Mouse (Mus musculus) forebrain, postnatal 0 days (tissue): ENCODE data around the gene Kazn. TPM values are rescaled to one million over a fixed set of nuclear protein-coding genes. Genes with fewer than 3 reads are reported as not detected.

ENCODE experiments used
- ATAC-seq: fragments of 200-750 bp; cut with Nextera tagmentation; 2 replicates; pipeline ENCODE4 v1.8.0; 2017; ENCODE audit warnings: mild to moderate bottlenecking, moderate library complexity
- DNase-seq: peaks from one replicate; pipeline ENCODE4 v3.0.0-alpha.2; 2015
- H3K27ac ChIP-seq: fragments of 300-500 bp; sonication (generic); 2 replicates; pipeline ENCODE4 v1.5.1; 2014; ENCODE audit warnings: low read depth, mild to moderate bottlenecking, antibody characterized with exemption, low read length, moderate library complexity, mixed read lengths
- H3K27me3 ChIP-seq: fragments of 300-500 bp; sonication (generic); 2 replicates; pipeline ENCODE4 v1.6.1; 2014; ENCODE audit warnings: mild to moderate bottlenecking, low read length, mixed read lengths; ENCODE audit not compliant: insufficient read depth
- H3K36me3 ChIP-seq: fragments of 300-500 bp; sonication (generic); 2 replicates; pipeline ENCODE4 v1.6.1; 2014; ENCODE audit warnings: mild to moderate bottlenecking, moderate library complexity; ENCODE audit not compliant: insufficient read depth
- H3K4me1 ChIP-seq: fragments of 300-500 bp; sonication (generic); 2 replicates; pipeline ENCODE4 v1.6.1; 2014; ENCODE audit warnings: antibody characterized with exemption; ENCODE audit not compliant: insufficient read depth
- H3K4me2 ChIP-seq: fragments of 300-500 bp; sonication (generic); 2 replicates; pipeline ENCODE4 v1.6.1; 2014; ENCODE audit warnings: low read depth, mild to moderate bottlenecking, moderate library complexity
- H3K4me3 ChIP-seq: fragments of 300-500 bp; sonication (generic); 2 replicates; pipeline ENCODE4 v1.5.1; 2014; ENCODE audit warnings: low read depth, low read length, mixed read lengths
- H3K9ac ChIP-seq: fragments of 300-500 bp; sonication (generic); 2 replicates; pipeline ENCODE4 v1.6.1; 2014; ENCODE audit warnings: mild to moderate bottlenecking
- H3K9me3 ChIP-seq: fragments of 300-500 bp; sonication (generic); 2 replicates; pipeline ENCODE4 v1.6.1; 2016; ENCODE audit warnings: low read length
- CTCF ChIP-seq: sonication (generic); IDR thresholded peaks from 2 replicates; pipeline ENCODE4 v1.5.1; 2016; ENCODE audit warnings: antibody characterized with exemption, control low read depth, low read depth
- WGBS: fragments of 180-500 bp; shearing (Covaris S2); extraction: QIAGEN DNeasy Blood & Tissue Kit; methylation state at CpG from one replicate; pipeline ENCODE4 v1.1.7; 2014; 5-methylcytosine and 5-hydroxymethylcytosine counted together
- polyA plus RNA-seq: library from polyadenylated mRNA; unstranded; fragments of >200 nt; fragmentation: Nextera tagmentation; extraction: Ambion mirVana; gene quantifications from 2 replicates; pipeline ENCODE4 v1.2.1, GENCODE M21; 2015
- total RNA-seq: library from RNA; depleted of rRNA; stranded (reverse); fragments of >200 nt; gene quantifications from 2 replicates; pipeline ENCODE4 v1.2.3, GENCODE M21; 2014

The Kazn gene
- total and polyA plus RNA-seq, 2 experiments from 2014 or later, result 18.7 to 56.4 TPM

DNA sequence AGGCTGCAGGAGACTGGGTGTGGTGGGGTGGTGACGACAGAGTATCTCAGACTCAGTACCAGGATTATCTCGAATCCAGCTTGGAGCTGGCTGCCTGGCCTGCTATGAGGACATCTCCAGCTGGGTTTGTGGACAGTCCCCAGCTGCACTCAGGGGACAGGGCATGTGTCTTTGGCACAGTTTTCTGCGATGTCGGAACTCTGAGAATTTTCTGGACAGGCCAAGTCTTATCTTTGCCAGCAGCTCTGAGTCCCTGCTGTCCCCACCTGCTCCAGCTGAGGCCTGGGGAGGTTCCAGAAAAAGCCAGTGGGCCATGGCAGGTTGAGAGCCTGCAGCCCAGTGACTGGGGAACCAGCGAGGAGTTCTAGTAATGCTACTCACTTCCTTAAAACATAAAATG lies 82.7 kb downstream of the Kazn start:
- 73% methylated on average over 5 of the region's 5 CpGs for WGBS
- DNase-seq (no peak), ATAC-seq (no peak)
- no peaks in the 10 kb centered on the region for H3K9me3 ChIP-seq
- no peaks in the 10 kb centered on the region for H3K27me3 ChIP-seq
- peaks cover 6% of the 10 kb centered on the region for H3K36me3 ChIP-seq
- H3K4me3 ChIP-seq, result no peak overlapping the region
- H3K9ac ChIP-seq, result no peak overlapping the region
- H3K4me2 ChIP-seq, result no peak overlapping the region
- TF ChIP-seq CTCF, result no peak
- H3K4me1 ChIP-seq, result no peaks in the 10 kb centered on the region
- H3K27ac ChIP-seq, result no peak overlapping the region

DNA sequence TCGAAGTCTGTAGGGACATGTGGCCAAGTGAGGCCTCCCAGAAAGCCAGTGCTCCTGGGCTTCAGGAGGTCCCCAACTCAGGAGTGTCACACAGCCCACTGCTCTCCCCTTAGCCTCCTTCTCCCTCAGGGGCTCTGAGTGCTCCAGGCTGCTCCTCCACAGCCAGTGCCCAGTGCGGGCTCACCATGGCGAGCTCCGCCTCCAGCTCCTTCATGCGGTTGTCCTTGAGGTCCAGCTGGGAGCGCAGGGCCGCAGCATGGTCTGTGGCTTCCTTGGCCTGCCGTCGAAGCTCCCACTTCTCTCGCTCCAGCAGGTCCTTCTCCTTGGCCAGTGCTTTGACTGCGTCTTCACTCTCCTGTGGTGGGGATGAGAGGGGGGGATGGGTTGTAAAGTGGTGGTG lies 85.0 kb downstream of the Kazn start:
- WGBS, result 70% methylated on average over 11 of the region's 11 CpGs
- Histone ChIP-seq H3K4me3 (no peak overlapping the region), H3K27ac (no peak overlapping the region), H3K9me3 (no peaks in the 10 kb centered on the region), H3K4me1 (no peaks in the 10 kb centered on the region), H3K9ac (no peak overlapping the region), H3K27me3 (no peaks in the 10 kb centered on the region), H3K36me3 (peaks cover 12% of the 10 kb centered on the region), H3K4me2 (no peak overlapping the region)
- no peak for DNase-seq
- TF ChIP-seq CTCF, result no peak
- no peak for ATAC-seq

DNA sequence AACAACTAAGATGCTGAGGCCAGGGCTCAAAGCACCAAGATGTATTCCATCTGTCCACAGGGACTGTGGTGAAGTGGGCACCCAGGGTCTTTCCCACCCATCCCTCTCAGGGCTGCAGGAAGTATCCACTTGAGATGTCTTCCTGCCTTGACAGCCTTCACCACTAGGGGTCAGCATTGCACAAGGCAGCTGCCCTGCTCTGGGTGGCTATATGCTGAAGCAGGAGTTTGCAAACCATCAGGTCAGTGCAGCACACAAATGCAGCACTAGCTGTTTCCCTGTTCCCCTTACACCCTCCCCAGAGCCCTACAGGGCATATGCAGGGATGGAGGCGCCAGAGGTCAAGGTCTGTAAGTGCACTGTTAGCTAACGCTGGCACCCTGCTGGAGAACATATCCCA lies 85.7 kb downstream of the Kazn start:
- peak; percentile 100 for TF ChIP-seq CTCF
- H3K4me2 ChIP-seq, result no peak overlapping the region
- H3K4me3 ChIP-seq, result no peak overlapping the region
- ATAC-seq (peak; percentile 94), DNase-seq (peak; percentile 94)
- no peaks in the 10 kb centered on the region for H3K4me1 ChIP-seq
- WGBS, result 2% methylated on average over 2 of the region's 2 CpGs
- peaks cover 17% of the 10 kb centered on the region for H3K36me3 ChIP-seq
- H3K9ac ChIP-seq, result no peak overlapping the region
- H3K27me3 ChIP-seq, result no peaks in the 10 kb centered on the region
- no peaks in the 10 kb centered on the region for H3K9me3 ChIP-seq
- H3K27ac ChIP-seq, result no peak overlapping the region

DNA sequence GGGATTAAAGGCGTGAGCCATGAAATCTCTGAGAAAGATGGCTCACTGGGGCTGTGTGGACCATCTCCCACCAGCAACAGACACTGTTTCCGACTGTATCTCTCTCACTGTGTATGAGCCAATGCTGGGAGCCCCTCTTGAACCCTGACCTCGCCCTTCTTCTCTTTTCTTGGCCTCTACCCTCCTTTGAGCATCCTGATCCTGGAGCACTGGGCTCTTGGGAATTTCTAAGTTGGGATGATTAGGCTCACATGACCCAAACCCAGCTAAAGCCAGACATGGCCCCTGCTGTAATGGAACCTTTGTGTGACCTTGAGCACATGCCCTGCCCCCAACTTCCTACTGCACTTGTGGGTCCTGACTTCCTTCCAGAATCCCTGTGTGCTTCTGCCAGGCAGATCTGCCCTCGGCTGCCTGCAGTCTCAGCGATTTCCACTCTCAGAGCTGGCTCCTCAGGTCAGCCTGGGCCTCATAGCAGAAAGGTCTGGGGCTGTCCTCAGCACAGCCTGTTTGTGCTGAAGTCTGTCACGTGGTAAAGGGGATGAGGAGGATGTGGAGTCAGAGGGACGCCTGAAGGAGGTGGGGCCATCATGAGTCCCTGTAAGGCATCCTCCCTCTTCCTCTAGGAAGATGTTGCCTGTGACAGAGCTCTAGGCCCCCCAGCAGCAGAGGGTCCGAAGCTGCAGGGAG lies 86.3 kb downstream of the Kazn start:
- H3K36me3 ChIP-seq, result peaks cover 16% of the 10 kb centered on the region; the same call in 1 of the 2 replicates
- no peaks in the 10 kb centered on the region for H3K9me3 ChIP-seq
- H3K27me3 ChIP-seq, result no peaks in the 10 kb centered on the region
- H3K27ac ChIP-seq, result no peak overlapping the region
- WGBS, result 75% methylated on average over 8 of the region's 8 CpGs
- no peak for TF ChIP-seq CTCF
- H3K4me2 ChIP-seq, result no peak overlapping the region
- H3K9ac ChIP-seq, result no peak overlapping the region
- no peak for DNase-seq
- H3K4me1 ChIP-seq, result no peaks in the 10 kb centered on the region
- H3K4me3 ChIP-seq, result no peak overlapping the region
- ATAC-seq, result no peak

DNA sequence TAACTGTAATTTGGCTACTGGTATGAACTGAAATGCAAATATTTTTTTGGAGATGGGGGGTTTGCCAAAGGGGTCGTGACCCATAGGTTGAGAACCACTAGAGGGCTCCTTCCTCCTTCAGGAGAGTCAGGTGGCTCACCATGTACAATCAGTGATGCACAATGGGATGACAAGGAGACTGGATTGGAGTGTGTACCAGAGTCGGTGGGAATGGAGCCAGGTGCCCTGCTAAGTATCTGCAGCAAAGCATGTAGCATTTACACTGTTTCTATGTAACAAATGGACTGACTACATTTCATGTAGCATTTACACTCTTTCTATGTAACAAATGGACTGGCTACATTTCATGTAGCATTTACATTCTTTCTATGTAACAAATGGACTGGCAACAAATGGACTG lies 89.1 kb downstream of the Kazn start:
- Histone ChIP-seq H3K4me1 (no peaks in the 10 kb centered on the region), H3K4me2 (no peak overlapping the region), H3K27ac (no peak overlapping the region), H3K9ac (no peak overlapping the region), H3K27me3 (no peaks in the 10 kb centered on the region), H3K9me3 (no peaks in the 10 kb centered on the region), H3K4me3 (no peak overlapping the region), H3K36me3 (peaks cover 25% of the 10 kb centered on the region)
- WGBS, result 81% methylated on average over 2 of the region's 2 CpGs
- ATAC-seq (no peak), DNase-seq (no peak)
- TF ChIP-seq CTCF, result 0 out of 2 replicates have a peak, but pooled peaks have one; percentile 9

DNA sequence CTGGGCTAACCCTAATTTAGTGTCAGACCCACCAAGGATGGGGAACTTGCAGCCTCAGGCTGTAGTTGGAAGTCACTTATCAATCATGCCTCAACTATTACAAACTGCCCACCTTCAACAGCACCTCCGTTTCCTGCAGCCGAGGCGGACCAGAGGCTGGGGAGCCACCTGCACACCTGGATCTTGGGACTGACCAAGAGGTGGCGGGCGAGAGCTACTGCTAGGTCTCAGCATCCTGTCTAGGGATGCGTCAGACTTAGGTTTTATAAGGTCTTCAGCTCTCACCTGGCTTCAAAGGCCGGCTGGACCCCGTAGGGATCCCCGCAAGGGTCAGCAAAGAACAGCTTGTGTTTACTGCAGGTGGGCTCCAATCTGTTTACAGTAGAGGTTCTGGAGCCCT lies 90.0 kb downstream of the Kazn start:
- Histone ChIP-seq H3K36me3 (peaks cover 28% of the 10 kb centered on the region), H3K4me2 (no peak overlapping the region), H3K27me3 (no peaks in the 10 kb centered on the region), H3K9me3 (no peaks in the 10 kb centered on the region), H3K4me3 (no peak overlapping the region), H3K9ac (no peak overlapping the region), H3K27ac (no peak overlapping the region), H3K4me1 (no peaks in the 10 kb centered on the region)
- no peak for TF ChIP-seq CTCF
- 77% methylated on average over 9 of the region's 9 CpGs for WGBS
- DNase-seq, result no peak
- no peak for ATAC-seq

DNA sequence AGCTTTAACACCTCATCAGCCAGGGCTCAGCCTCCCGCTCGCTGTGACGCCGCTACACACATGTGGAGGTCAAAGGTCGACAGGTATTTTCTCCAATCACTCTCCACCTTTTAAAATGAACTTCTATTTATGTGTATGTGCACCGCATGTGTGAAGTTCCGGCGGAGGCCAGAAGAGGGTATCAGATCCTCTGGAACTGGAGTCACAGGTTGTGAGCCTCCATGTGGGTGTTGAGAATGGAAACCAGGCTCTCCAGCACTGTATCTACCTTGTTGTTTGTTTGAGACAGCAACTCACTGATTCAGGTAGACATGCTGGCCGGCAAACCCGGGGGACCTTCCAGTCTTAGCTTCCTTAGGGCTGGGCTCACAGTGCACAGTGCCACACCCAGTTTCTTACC lies 91.5 kb downstream of the Kazn start:
- peaks cover 28% of the 10 kb centered on the region for H3K36me3 ChIP-seq

More for the DNA sequence above, 91.5 kb downstream of the Kazn start:
- Histone ChIP-seq H3K9me3 (no peaks in the 10 kb centered on the region), H3K4me2 (no peak overlapping the region), H3K4me3 (no peak overlapping the region), H3K27me3 (no peaks in the 10 kb centered on the region), H3K27ac (no peak overlapping the region), H3K4me1 (no peaks in the 10 kb centered on the region), H3K9ac (no peak overlapping the region)
- WGBS, result 95% methylated on average over 10 of the region's 10 CpGs
- ATAC-seq, result no peak
- DNase-seq, result no peak
- no peak for TF ChIP-seq CTCF
